Mouse (Mus musculus) liver, embryonic 13.5 days (tissue): ENCODE measurements around the gene Csnk2b. TPM values are rescaled to one million over a fixed set of nuclear protein-coding genes. Genes with fewer than 3 reads are reported as not detected.

Experiments used
- ATAC-seq: fragments of 200-750 bp; cut with Nextera tagmentation; 2 replicates; pipeline ENCODE4 v1.8.0; 2017; ENCODE audit warnings: low read depth, mild to moderate bottlenecking, moderate number of reproducible peaks, moderate library complexity
- DNase-seq: peaks from one replicate; pipeline ENCODE4 v3.0.0; 2022
- H3K27ac ChIP-seq: fragments of 300-500 bp; sonication (generic); 2 replicates; pipeline ENCODE4 v1.5.1; 2015; ENCODE audit warnings: moderate library complexity, mild to moderate bottlenecking, inconsistent platforms
- H3K27me3 ChIP-seq: fragments of 300-500 bp; sonication (generic); 2 replicates; pipeline ENCODE4 v1.6.1; 2015; ENCODE audit warnings: mild to moderate bottlenecking, inconsistent platforms
- H3K36me3 ChIP-seq: fragments of 300-500 bp; sonication (generic); 2 replicates; pipeline ENCODE4 v1.6.1; 2015; ENCODE audit warnings: mild to moderate bottlenecking, inconsistent platforms
- H3K4me1 ChIP-seq: fragments of 300-500 bp; sonication (generic); replicated peaks from 2 replicates; pipeline ENCODE4 v1.6.1; 2015; ENCODE audit warnings: inconsistent platforms
- H3K4me2 ChIP-seq: fragments of 300-500 bp; sonication (generic); 2 replicates; pipeline ENCODE4 v1.6.1; 2015; ENCODE audit warnings: inconsistent platforms, mild to moderate bottlenecking, moderate library complexity
- H3K4me3 ChIP-seq: fragments of 300-500 bp; sonication (generic); replicated peaks from 2 replicates; pipeline ENCODE4 v1.5.1; 2015; ENCODE audit warnings: mild to moderate bottlenecking, inconsistent platforms
- H3K9ac ChIP-seq: fragments of 300-500 bp; sonication (generic); 2 replicates; pipeline ENCODE4 v1.6.1; 2015; ENCODE audit warnings: mild to moderate bottlenecking, inconsistent platforms
- H3K9me3 ChIP-seq: fragments of 300-500 bp; sonication (generic); replicated peaks from 2 replicates; pipeline ENCODE4 v1.6.1; 2016; ENCODE audit warnings: inconsistent platforms
- WGBS: fragments of 180-500 bp; shearing (Covaris S2); methylation state at CpG from one replicate; pipeline ENCODE4 v1.1.7; 2015; ENCODE audit not compliant: insufficient replicate concordance; 5-methylcytosine and 5-hydroxymethylcytosine counted together
- polyA plus RNA-seq: library from polyadenylated mRNA; unstranded; fragments of >200 nt; fragmentation: Nextera tagmentation; extraction: Ambion mirVana; gene quantifications from 2 replicates; pipeline ENCODE4 v1.2.1, GENCODE M21; 2015

Csnk2b gene
- polyA plus RNA-seq, 1 experiment from 2014 or later = 182 TPM

DNA sequence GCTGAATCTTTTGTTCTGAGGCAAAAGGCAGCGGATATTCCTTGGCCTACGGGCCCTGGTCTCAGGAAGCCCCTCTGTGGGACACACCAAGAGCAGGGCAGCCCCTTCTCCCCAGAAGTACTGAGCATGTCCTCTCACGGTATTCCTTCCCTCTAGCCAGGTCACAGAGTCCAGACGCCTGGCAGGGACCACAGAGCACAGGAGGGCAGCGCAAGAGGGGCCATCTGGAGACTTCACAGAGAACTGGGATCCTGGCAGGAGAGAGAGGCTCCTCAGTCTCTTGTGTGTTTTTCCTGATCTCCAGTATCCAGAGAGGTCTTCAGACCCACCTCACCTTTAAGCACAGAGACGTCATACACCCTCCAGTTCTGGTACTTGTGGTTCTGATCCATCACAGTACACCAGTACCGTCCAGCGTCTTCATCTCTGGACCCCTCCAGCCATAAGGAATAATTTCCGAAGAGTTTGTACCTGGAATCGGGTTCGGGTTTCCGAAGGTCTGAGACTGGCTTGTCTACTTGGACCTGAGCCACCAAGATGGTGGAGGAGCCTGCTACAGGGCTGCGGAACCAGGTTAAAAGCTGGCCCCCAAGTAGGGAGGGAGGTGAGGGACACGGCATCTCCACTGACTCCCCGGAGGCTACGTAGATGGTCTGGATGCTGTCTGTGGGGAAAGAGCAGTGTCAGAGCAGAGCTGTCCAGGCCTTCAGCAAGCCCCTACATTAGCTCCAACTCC, 38.8 kb downstream of the Csnk2b start:
- Histone ChIP-seq H3K4me1 (peaks cover 46% of the 10 kb centered on the region), H3K27ac (0 out of 2 replicates have a peak overlapping the region, but pooled peaks have one; percentile 7), H3K4me2 (no peak overlapping the region), H3K36me3 (no peaks in the 10 kb centered on the region), H3K4me3 (no peak overlapping the region), H3K27me3 (peaks cover 8% of the 10 kb centered on the region; the same call in 1 of the 2 replicates), H3K9ac (no peak overlapping the region), H3K9me3 (no peaks in the 10 kb centered on the region)
- DNase-seq (no peak), ATAC-seq (no peak)
- 83% methylated on average over 16 of the region's 16 CpGs for WGBS

GRCm38 (mm10) chr17:35080710-35081109, 41.1 kb downstream of the Csnk2b start:
- Histone ChIP-seq H3K4me1 (peaks cover 62% of the 10 kb centered on the region), H3K4me3 (no peak overlapping the region), H3K9me3 (no peaks in the 10 kb centered on the region), H3K4me2 (peak overlapping the region; percentile 73), H3K9ac (peak overlapping the region; percentile 64), H3K27me3 (peaks cover 17% of the 10 kb centered on the region; the same call in 1 of the 2 replicates), H3K27ac (peak overlapping the region; percentile 88), H3K36me3 (no peaks in the 10 kb centered on the region)
- 81% methylated on average over 4 of the region's 4 CpGs for WGBS
- DNase-seq (no peak), ATAC-seq (no peak)

- Histone ChIP-seq H3K36me3 (no peaks in the 10 kb centered on the region), H3K4me1 (peaks cover 57% of the 10 kb centered on the region), H3K9ac (peak overlapping the region; percentile 64), H3K4me2 (peak overlapping the region; percentile 73), H3K4me3 (peak overlapping the region; percentile 37), H3K9me3 (no peaks in the 10 kb centered on the region), H3K27ac (peak overlapping the region; percentile 88), H3K27me3 (peaks cover 17% of the 10 kb centered on the region; the same call in 1 of the 2 replicates)
- 21% methylated on average over 6 of the region's 6 CpGs for WGBS
- ATAC-seq (peak; percentile 63), DNase-seq (peak; percentile 22)
Measured at GRCm38 (mm10) chr17:35080248-35080647, 41.6 kb downstream of the Csnk2b start.

GRCm38 (mm10) chr17:35079778-35080177, 42.1 kb downstream of the Csnk2b start:
- no peaks in the 10 kb centered on the region for H3K36me3 ChIP-seq
- ATAC-seq (peak; percentile 98), DNase-seq (peak; percentile 77)
- H3K4me1 ChIP-seq = peaks cover 53% of the 10 kb centered on the region
- H3K9me3 ChIP-seq = no peaks in the 10 kb centered on the region
- H3K9ac ChIP-seq = peak overlapping the region; percentile 64
- H3K4me3 ChIP-seq = peak overlapping the region; percentile 37
- peak overlapping the region; percentile 88 for H3K27ac ChIP-seq
- peak overlapping the region; percentile 73 for H3K4me2 ChIP-seq
- H3K27me3 ChIP-seq = peaks cover 17% of the 10 kb centered on the region; the same call in 1 of the 2 replicates
- 10% methylated on average over 9 of the region's 9 CpGs for WGBS

DNA sequence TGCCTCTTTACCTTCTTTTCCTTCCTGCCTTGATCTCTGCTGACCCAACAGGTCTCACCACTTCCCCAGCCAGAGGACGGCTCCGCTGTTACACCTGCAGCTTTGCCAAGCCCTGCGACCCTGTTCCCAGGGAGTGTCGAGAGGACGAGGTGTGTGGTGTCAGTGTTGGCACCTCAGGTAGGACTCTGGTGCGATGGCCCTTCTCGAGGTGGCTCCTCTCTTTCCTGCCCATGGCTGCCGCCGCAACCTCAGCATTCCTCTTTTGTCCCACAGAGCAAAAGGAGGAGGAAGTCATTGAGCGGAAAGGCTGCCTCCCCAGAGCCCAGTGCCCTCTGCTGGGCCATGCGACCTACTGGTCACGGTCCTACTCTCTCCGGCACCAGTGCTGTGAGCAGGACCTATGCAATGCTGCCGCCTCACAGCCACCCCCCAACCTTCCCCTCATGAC, 44.0 kb downstream of the Csnk2b start, which contains the start of gene Ly6g6d:
TSS of gene Ly6g6d (minus strand) at position 280 of the 448 bp plus-strand sequence.
- no peak for ATAC-seq
- no peak for DNase-seq
- 13% methylated on average over 14 of the region's 14 CpGs for WGBS
- Histone ChIP-seq H3K4me1 (peaks cover 56% of the 10 kb centered on the region), H3K4me2 (peak within 1 kb of the TSS; percentile 32), H3K36me3 (no peaks in the 10 kb centered on the region), H3K9ac (0 out of 2 replicates have a peak within 1 kb of the TSS, but pooled peaks have one; percentile 28), H3K27me3 (peaks cover 29% of the 10 kb centered on the region), H3K9me3 (no peaks in the 10 kb centered on the region), H3K27ac (no peak within 1 kb of the TSS), H3K4me3 (no peak within 1 kb of the TSS; the same call in 1 of the 2 replicates)

- no peak overlapping the region for H3K9ac ChIP-seq
- no peak for ATAC-seq
- H3K9me3 ChIP-seq = no peaks in the 10 kb centered on the region
- H3K4me1 ChIP-seq = peaks cover 56% of the 10 kb centered on the region
- no peaks in the 10 kb centered on the region for H3K36me3 ChIP-seq
- no peak overlapping the region for H3K4me3 ChIP-seq
- H3K27ac ChIP-seq = no peak overlapping the region
- 27% methylated on average over 2 of the region's 2 CpGs for WGBS
- H3K4me2 ChIP-seq = peak overlapping the region; percentile 32; the same call in 1 of the 2 replicates
- H3K27me3 ChIP-seq = peaks cover 31% of the 10 kb centered on the region
- no peak for DNase-seq
Measured at GRCm38 (mm10) chr17:35077285-35077684, 44.6 kb downstream of the Csnk2b start.

DNA sequence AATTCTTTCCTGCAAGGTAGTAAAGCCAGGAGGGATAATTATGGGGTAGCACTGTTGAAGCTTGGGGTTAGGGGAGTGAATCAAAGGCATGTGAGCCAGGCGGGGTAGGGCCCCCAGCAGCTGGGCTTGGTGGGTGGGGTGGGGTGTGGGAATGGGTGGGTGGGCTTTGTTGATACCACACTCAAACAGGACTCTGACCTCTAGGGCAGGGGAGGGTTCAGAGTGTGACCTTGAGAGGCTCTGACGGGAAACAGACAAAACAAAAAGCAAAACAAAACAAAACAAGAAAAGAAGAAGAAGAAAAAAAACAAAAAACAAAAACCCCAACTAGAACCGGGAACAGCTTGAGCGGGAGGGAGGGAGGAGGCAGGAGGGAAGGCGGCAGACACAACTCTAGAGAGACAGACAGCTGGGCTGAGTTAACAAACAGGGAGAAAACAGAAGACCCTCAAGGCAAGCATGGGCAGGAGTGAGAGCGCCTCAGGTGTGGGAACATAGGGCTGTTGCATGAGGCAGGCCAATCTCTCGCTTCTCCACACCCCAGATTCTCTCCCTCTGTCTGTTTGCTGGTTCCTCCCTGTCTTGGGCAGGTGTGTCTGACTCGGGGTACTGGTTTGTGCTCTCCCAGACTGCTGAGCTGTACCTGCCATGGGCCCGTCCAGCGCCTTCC, 45.2 kb downstream of the Csnk2b start, which contains the start of gene Ly6g6e:
TSS of gene Ly6g6e (plus strand) at position 396 of the 670 bp plus-strand sequence.
- 0 out of 2 replicates have a peak within 1 kb of the TSS, but pooled peaks have one; percentile 28 for H3K9ac ChIP-seq

GRCm38 (mm10) chr17:35074097-35074496, 47.8 kb downstream of the Csnk2b start:
- Histone ChIP-seq H3K4me3 (no peak overlapping the region), H3K4me1 (peaks cover 41% of the 10 kb centered on the region), H3K9me3 (no peaks in the 10 kb centered on the region), H3K9ac (0 out of 2 replicates have a peak overlapping the region, but pooled peaks have one; percentile 6), H3K27ac (no peak overlapping the region), H3K36me3 (no peaks in the 10 kb centered on the region), H3K27me3 (peaks cover 45% of the 10 kb centered on the region), H3K4me2 (no peak overlapping the region)
- WGBS = 20% methylated on average over 17 of the region's 17 CpGs
- no peak for DNase-seq
- no peak; the same call in 1 of the 2 replicates for ATAC-seq

More for the DNA sequence above, 45.2 kb downstream of the Csnk2b start, which contains the start of gene Ly6g6e:
- peaks cover 56% of the 10 kb centered on the region for H3K4me1 ChIP-seq
- peak within 1 kb of the TSS; percentile 32 for H3K4me2 ChIP-seq
- H3K36me3 ChIP-seq = no peaks in the 10 kb centered on the region
- no peak for ATAC-seq
- H3K27me3 ChIP-seq = peaks cover 35% of the 10 kb centered on the region
- H3K27ac ChIP-seq = no peak within 1 kb of the TSS
- DNase-seq = no peak
- 41% methylated on average over 10 of the region's 10 CpGs for WGBS
- H3K9me3 ChIP-seq = no peaks in the 10 kb centered on the region
- no peak within 1 kb of the TSS; the same call in 1 of the 2 replicates for H3K4me3 ChIP-seq

DNA sequence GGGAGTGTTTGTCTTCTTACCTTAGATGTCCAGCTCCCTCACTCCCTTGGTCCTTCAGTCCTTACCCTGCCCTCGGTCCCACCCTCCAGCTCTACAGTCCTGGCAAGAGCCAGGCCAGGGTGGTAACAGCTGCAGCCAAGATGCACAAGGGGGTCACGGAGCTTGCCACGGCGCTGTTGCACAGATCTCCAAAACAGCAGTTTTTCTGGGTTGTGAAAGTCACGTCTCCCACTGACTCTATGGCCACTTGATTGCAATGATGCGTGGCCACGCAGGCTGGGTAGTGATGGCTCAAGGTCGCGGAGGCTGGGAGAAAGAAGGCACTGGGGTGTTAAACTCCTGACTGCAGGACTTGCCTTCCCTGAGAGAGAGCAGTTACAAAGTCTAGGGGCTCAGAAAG, 50.4 kb downstream of the Csnk2b start:
- H3K4me1 ChIP-seq = peaks cover 23% of the 10 kb centered on the region
- no peak overlapping the region for H3K27ac ChIP-seq
- peaks cover 54% of the 10 kb centered on the region for H3K27me3 ChIP-seq
- no peaks in the 10 kb centered on the region for H3K9me3 ChIP-seq
- no peak overlapping the region for H3K4me3 ChIP-seq
- H3K9ac ChIP-seq = no peak overlapping the region
- 71% methylated on average over 9 of the region's 9 CpGs for WGBS
- no peak for ATAC-seq
- H3K4me2 ChIP-seq = no peak overlapping the region
- no peak for DNase-seq
- no peaks in the 10 kb centered on the region for H3K36me3 ChIP-seq

DNA sequence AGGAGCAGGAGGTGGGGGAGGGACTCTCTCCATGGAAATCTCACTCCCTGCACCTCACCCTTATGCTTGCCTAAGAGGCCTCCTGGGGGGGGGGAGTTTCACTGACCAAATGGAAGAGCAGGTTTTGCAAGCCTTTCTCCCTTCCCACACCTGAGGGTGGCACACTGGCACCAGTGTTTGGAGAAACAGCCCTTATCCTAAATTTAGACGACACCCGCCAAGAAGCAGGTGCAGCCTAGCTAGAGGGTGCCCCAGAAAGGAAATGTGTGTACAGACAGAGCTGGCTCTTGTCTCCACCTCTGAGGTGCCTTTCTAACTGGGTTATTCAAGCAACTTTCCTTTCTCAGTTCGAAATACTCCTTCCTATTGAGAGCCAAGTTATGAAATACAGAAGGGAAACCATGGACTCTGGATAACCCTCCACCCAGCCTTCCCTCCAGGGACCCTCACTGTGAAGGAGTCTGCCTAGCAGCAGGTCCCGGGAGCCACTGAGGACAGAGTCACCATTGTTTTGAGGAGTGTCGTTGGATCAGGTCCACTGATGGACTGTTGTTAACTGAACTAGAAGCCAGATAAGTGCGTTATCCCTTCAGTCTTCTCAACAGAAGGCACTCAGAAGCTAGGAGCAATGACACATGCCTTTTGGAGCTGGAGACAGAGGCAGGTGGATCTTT, 51.2 kb downstream of the Csnk2b start:
- Histone ChIP-seq H3K27ac (no peak overlapping the region), H3K4me1 (peaks cover 28% of the 10 kb centered on the region), H3K9ac (no peak overlapping the region), H3K27me3 (peaks cover 62% of the 10 kb centered on the region), H3K4me2 (no peak overlapping the region), H3K9me3 (no peaks in the 10 kb centered on the region), H3K36me3 (no peaks in the 10 kb centered on the region), H3K4me3 (no peak overlapping the region)
- no peak for ATAC-seq
- no peak for DNase-seq
- WGBS = 38% methylated on average over 6 of the region's 6 CpGs
